Mouse (Mus musculus) layer of hippocampus, adult 6 months (tissue): ENCODE data around the gene Gm3327. TPM values are rescaled to one million over a fixed set of nuclear protein-coding genes. Genes with fewer than 3 reads are reported as not detected.

Source experiments
- long read RNA-seq, 2 experiments: library from polyadenylated mRNA; unstranded; transcript quantifications; one replicate each; pipeline ENCODE4 v2.0.0; 2019 to 2020
- polyA plus RNA-seq: library from polyadenylated mRNA; unstranded; fragments of <200 nt; fragmentation: Nextera tagmentation; gene quantifications from 2 replicates; pipeline ENCODE4 v1.2.3, GENCODE M21; 2021

Gene Gm3327
- not detected in 2 replicates for polyA plus RNA-seq
- long read RNA-seq, experiment 1, result 0 reads
- long read RNA-seq, experiment 2, result 0 reads

DNA sequence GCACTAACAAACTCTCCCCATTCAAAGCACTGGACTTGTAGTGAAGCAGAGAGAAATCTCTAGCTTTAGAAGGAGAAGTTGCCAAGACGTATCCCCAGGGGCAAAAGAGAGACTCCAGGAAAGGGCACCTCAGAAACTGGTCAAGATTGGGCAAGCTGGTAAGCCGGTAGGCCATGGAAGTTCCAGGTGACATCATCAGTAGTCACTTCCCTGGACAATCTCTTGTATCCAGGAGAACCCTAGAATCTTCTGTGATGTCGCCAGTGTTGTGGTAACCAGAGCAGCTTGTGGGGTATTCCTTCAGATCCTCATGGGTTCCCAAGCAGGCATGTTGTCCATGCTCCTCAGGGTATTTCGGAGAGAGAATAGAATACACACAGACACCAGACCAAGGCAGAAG is at the start of gene Gm3327:
TSS of gene Gm3327 (plus strand) at position 301 of the 400 bp plus-strand sequence.

DNA sequence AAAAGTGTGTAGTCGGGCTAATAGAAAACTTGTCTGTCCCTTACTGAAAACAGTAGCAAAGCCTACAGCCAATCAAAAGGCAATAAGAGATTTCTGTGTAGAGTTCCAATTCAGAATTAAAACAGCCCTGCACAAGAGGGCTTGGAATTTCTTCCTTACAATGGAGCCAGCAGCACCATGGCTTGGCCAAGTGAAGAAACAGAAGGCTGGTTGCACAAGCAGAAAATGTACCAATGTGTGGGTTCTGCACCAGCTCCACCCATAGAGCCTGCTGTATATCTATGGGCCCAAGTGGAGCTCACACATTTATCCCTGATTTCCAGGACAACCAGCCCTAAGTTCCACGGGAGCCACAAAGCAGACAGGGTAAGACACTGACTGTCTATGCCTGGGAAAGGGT is 21.3 kb upstream of the Gm3327 start, which contains the start of gene Ear2:
TSS of gene Ear2 (plus strand) at position 301 of the 400 bp plus-strand sequence.

Other genes with a start within 250 kb of the Gm3327 start
- gene Ear1, start 248.3 kb upstream of the Gm3327 start, polyA plus RNA-seq, result not detected in 2 replicates
- not detected in 2 replicates for gene Ear10, start 200.3 kb upstream of the Gm3327 start, polyA plus RNA-seq
- not detected in 2 replicates for gene Gm8113, start 198.5 kb upstream of the Gm3327 start, polyA plus RNA-seq
- gene Ang5, start 166.8 kb upstream of the Gm3327 start, polyA plus RNA-seq, result not detected in 2 replicates
- gene Ang6, start 121.6 kb upstream of the Gm3327 start, polyA plus RNA-seq, result not detected in 2 replicates
- gene Ear2, start 21.2 kb upstream of the Gm3327 start, polyA plus RNA-seq, result not detected in 2 replicates
- not detected in 2 replicates for gene Gm8212, start 73.8 kb downstream of the Gm3327 start, polyA plus RNA-seq
- gene 4930503E14Rik, start 89.4 kb downstream of the Gm3327 start, polyA plus RNA-seq, result not detected in 2 replicates
- not detected in 2 replicates for gene Gm8220, start 161.7 kb downstream of the Gm3327 start, polyA plus RNA-seq
- not detected in 2 replicates for gene Gm5930, start 214.7 kb downstream of the Gm3327 start, polyA plus RNA-seq
- not detected in 2 replicates for gene Gm8229, start 241.5 kb downstream of the Gm3327 start, polyA plus RNA-seq